Comparison of ENCODE assay signal across 8 mouse cellular contexts in the genomic region with DNA sequence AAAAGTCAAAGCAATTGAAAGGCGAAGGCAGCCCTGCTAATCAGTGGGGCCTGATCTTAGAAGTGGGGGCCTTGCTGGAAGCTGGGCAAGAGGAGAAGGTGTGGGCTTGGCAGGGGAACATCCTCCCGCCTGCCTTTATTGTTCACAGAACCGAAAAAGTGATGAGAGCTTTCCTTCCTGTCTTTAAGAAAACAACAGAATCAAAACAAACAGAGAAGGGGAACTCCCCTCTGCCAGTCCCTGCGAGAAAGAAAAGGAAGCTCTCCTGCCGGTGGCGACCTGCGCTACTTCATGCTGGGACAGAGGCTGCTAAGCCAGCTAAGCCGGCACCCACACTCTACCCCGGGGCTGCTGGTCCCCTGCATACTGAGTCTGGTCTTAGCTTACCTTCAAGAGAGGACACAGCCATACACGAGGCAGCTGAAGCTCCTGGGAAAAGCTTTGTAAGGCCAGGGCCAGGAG. TPM values are rescaled to one million over a fixed set of nuclear protein-coding genes. Genes with fewer than 3 reads are reported as not detected.
DNase-seq lines count a peak whose midpoint lies in the region; ATAC-seq and TF ChIP-seq lines count a peak whose summit lies in the region.

No protein-coding gene starts in this region.

- peaks cover 77% of the 10 kb centered on the region for H3K4me1 ChIP-seq in forebrain, embryonic 10.5 days
- H3K4me1 ChIP-seq in forebrain, postnatal 0 days (ENCODE audit: insufficient read depth) = no peaks in the 10 kb centered on the region
- peaks cover 22% of the 10 kb centered on the region for H3K4me1 ChIP-seq in heart, postnatal 0 days (ENCODE audit: control insufficient read depth, insufficient read depth)
- peaks cover 94% of the 10 kb centered on the region for H3K4me1 ChIP-seq in liver, embryonic 11.5 days (replicated peaks; ENCODE audit: control insufficient read depth, insufficient read depth, low read length)

- peak overlapping the region; percentile 76 for H3K27ac ChIP-seq in forebrain, embryonic 10.5 days
- H3K27ac ChIP-seq in forebrain, postnatal 0 days (ENCODE audit: low read depth, low read length) = no peak overlapping the region
- peak overlapping the region; percentile 76 for H3K27ac ChIP-seq in heart, postnatal 0 days (ENCODE audit: low read depth)
- H3K27ac ChIP-seq in liver, embryonic 11.5 days (ENCODE audit: low read depth, low read length) = peak overlapping the region; percentile 99

- no peak overlapping the region for H3K4me2 ChIP-seq in forebrain, postnatal 0 days (ENCODE audit: low read depth)
- H3K4me2 ChIP-seq in heart, postnatal 0 days (ENCODE audit: low read depth, low read length) = no peak overlapping the region
- H3K4me2 ChIP-seq in liver, embryonic 11.5 days = peak overlapping the region; percentile 74

- no peak overlapping the region for H3K4me3 ChIP-seq in forebrain, embryonic 10.5 days
- no peak overlapping the region for H3K4me3 ChIP-seq in forebrain, postnatal 0 days (ENCODE audit: low read depth, low read length)
- no peak overlapping the region for H3K4me3 ChIP-seq in heart, postnatal 0 days (ENCODE audit: low read depth, low read length)
- H3K4me3 ChIP-seq in liver, embryonic 11.5 days (ENCODE audit: low read depth, low read length) = no peak overlapping the region

- no peak for DNase-seq in forebrain, embryonic 10.5 days (ENCODE audit: extremely low spot score, low spot score)
- no peak for DNase-seq in forebrain, postnatal 0 days
- DNase-seq in adrenal gland, postnatal 14 days = peak; percentile 53
- peak; percentile 51 for DNase-seq in heart, postnatal 0 days (ENCODE audit: low spot score)
- no peak for DNase-seq in liver, embryonic 11.5 days (ENCODE audit: low spot score)
- DNase-seq in spleen, adult 12 weeks (ENCODE audit: low spot score) = peak; percentile 45
- no peak for DNase-seq in testis, postnatal 14 days (ENCODE audit: low spot score)

- H3K9ac ChIP-seq in forebrain, postnatal 0 days = no peak overlapping the region
- no peak overlapping the region for H3K9ac ChIP-seq in heart, postnatal 0 days (replicated peaks; ENCODE audit: low read depth, low read length)
- peak overlapping the region; percentile 68 for H3K9ac ChIP-seq in liver, embryonic 11.5 days (ENCODE audit: low read depth, low read length)

- TF ChIP-seq CTCF in forebrain, postnatal 0 days (IDR thresholded peaks at IDR 0.05; ENCODE audit: low read depth) = no peak
- TF ChIP-seq CTCF in heart, postnatal 0 days (IDR thresholded peaks at IDR 0.05; ENCODE audit: low read depth) = no peak

- H3K27me3 ChIP-seq in forebrain, embryonic 10.5 days (ENCODE audit: poor library complexity, severe bottlenecking) = peaks cover 45% of the 10 kb centered on the region
- H3K27me3 ChIP-seq in forebrain, postnatal 0 days (ENCODE audit: insufficient read depth, low read length) = no peaks in the 10 kb centered on the region
- no peaks in the 10 kb centered on the region for H3K27me3 ChIP-seq in heart, postnatal 0 days (ENCODE audit: control insufficient read depth, insufficient read depth, low read length)
- no peaks in the 10 kb centered on the region for H3K27me3 ChIP-seq in liver, embryonic 11.5 days (replicated peaks; ENCODE audit: control insufficient read depth, insufficient read depth, low read length)

- no peaks in the 10 kb centered on the region for H3K9me3 ChIP-seq in forebrain, embryonic 10.5 days
- H3K9me3 ChIP-seq in forebrain, postnatal 0 days (ENCODE audit: low read length) = no peaks in the 10 kb centered on the region
- H3K9me3 ChIP-seq in heart, postnatal 0 days (replicated peaks; ENCODE audit: control insufficient read depth, low read length) = no peaks in the 10 kb centered on the region
- no peaks in the 10 kb centered on the region for H3K9me3 ChIP-seq in liver, embryonic 11.5 days (ENCODE audit: control insufficient read depth, low read length)

- WGBS in forebrain, embryonic 10.5 days = 9% methylated on average over 10 of the region's 10 CpGs
- WGBS in forebrain, postnatal 0 days = 25% methylated on average over 10 of the region's 10 CpGs
- WGBS in heart, postnatal 0 days = 36% methylated on average over 10 of the region's 10 CpGs
- 11% methylated on average over 10 of the region's 10 CpGs for WGBS in liver, embryonic 11.5 days

- H3K36me3 ChIP-seq in forebrain, embryonic 10.5 days (replicated peaks) = no peaks in the 10 kb centered on the region
- no peaks in the 10 kb centered on the region for H3K36me3 ChIP-seq in forebrain, postnatal 0 days (ENCODE audit: insufficient read depth)
- H3K36me3 ChIP-seq in heart, postnatal 0 days (replicated peaks; ENCODE audit: control insufficient read depth, insufficient read depth, low read length) = no peaks in the 10 kb centered on the region
- H3K36me3 ChIP-seq in liver, embryonic 11.5 days (ENCODE audit: control insufficient read depth, insufficient read depth, low read length) = no peaks in the 10 kb centered on the region

- no peak for TF ChIP-seq EP300 in heart, postnatal 0 days (IDR thresholded peaks at IDR 0.05; ENCODE audit: low read depth)

- no peak for ATAC-seq in forebrain, postnatal 0 days
- no peak for ATAC-seq in heart, postnatal 0 days (ENCODE audit: insufficient read depth, low read depth)
- no peak for ATAC-seq in liver, embryonic 11.5 days (replicated peaks; ENCODE audit: low FRiP score)
- no peak for ATAC-seq in megakaryocyte-erythroid progenitor cell, adult 5-6 weeks (replicated peaks; ENCODE audit: low FRiP score, low TSS enrichment, poor library complexity, severe bottlenecking)

RNA-seq across cellular contexts. Expression of a gene that starts 41.9 kb away (rescaled TPM):
- 8.1 and 8.9 TPM in 2 replicates for polyA plus RNA-seq in forebrain, embryonic 10.5 days (2016; fragmentation: Nextera tagmentation; extraction: Ambion mirVana)
- 7.5 and 9.6 TPM in 2 replicates for total RNA-seq in forebrain, postnatal 0 days (2014; rRNA removed)
- polyA plus RNA-seq in forebrain, postnatal 0 days (2015; fragmentation: Nextera tagmentation; extraction: Ambion mirVana) = 3.8 and 5.1 TPM in 2 replicates
- total RNA-seq in adrenal gland, postnatal 14 days (2021) = 73.8 and 85.4 TPM in 2 replicates
- total RNA-seq in heart, postnatal 0 days (2014; rRNA removed; ENCODE audit: low replicate concordance) = 14.0 and 15.0 TPM in 2 replicates
- 4.5 and 4.7 TPM in 2 replicates for polyA plus RNA-seq in heart, postnatal 0 days (2015; fragmentation: Nextera tagmentation; extraction: Ambion mirVana)
- 24.7 and 26.7 TPM in 2 replicates for polyA plus RNA-seq in liver, embryonic 11.5 days (2014; fragmentation: Nextera tagmentation; extraction: Ambion mirVana)
- total RNA-seq in megakaryocyte-erythroid progenitor cell, adult 5-6 weeks (2014; fragmentation: Nextera tagmentation) = 136 and 142 TPM in 2 replicates
- total RNA-seq in megakaryocyte-erythroid progenitor cell, adult 5-6 weeks (2017) = 97.7 and 143 TPM in 2 replicates

Comparison
In these comparisons a context has a peak if more than half of its experiments do, and no peak if none do; other contexts are left out.
1. DNase-seq: peak in adrenal gland, postnatal 14 days (single experiment), heart, postnatal 0 days (single experiment) and spleen, adult 12 weeks (single experiment); none in forebrain, embryonic 10.5 days (single experiment), forebrain, postnatal 0 days (single experiment), liver, embryonic 11.5 days (single experiment) and testis, postnatal 14 days (single experiment).